Mouse (Mus musculus) limb, embryonic 11.5 days (tissue): ENCODE data around the gene Ppp4c. TPM values are rescaled to one million over a fixed set of nuclear protein-coding genes. Genes with fewer than 3 reads are reported as not detected.

Experiments used
- polyA plus RNA-seq: library from polyadenylated mRNA; unstranded; fragments of >200 nt; fragmentation: Nextera tagmentation; extraction: Ambion mirVana; gene quantifications from 2 replicates; pipeline ENCODE4 v1.2.1, GENCODE M21; 2014

Ppp4c gene
- polyA plus RNA-seq, 1 experiment from 2014 or later = 426 TPM

Other genes starting within 250 kb of the Ppp4c start
- gene Eif3c, start 226.1 kb downstream of the Ppp4c start, polyA plus RNA-seq = 195 and 204 TPM in 2 replicates
- 0.34 and 0.61 TPM in 2 replicates for gene Apobr, start 207.6 kb downstream of the Ppp4c start, polyA plus RNA-seq
- 27.9 and 33.6 TPM in 2 replicates for gene Cln3, start 206.7 kb downstream of the Ppp4c start, polyA plus RNA-seq
- not detected in 2 replicates for gene Il27, start 197.6 kb downstream of the Ppp4c start, polyA plus RNA-seq
- gene Nupr1, start 161.6 kb downstream of the Ppp4c start, polyA plus RNA-seq = 0.31 and 1.3 TPM in 2 replicates
- gene Sgf29, start 143.2 kb downstream of the Ppp4c start, polyA plus RNA-seq = 61.9 and 65.6 TPM in 2 replicates
- gene Sult1a1, start 116.1 kb downstream of the Ppp4c start, polyA plus RNA-seq = 0.23 and 0.47 TPM in 2 replicates
- gene Bola2, start 97.1 kb downstream of the Ppp4c start, polyA plus RNA-seq = 152 and 160 TPM in 2 replicates
- 8.8 and 9.3 TPM in 2 replicates for gene Slx1b, start 96.7 kb downstream of the Ppp4c start, polyA plus RNA-seq
- 35.9 and 37.7 TPM in 2 replicates for gene Coro1a, start 84.7 kb downstream of the Ppp4c start, polyA plus RNA-seq
- 35.4 and 37.4 TPM in 2 replicates for gene Mapk3, start 32.9 kb downstream of the Ppp4c start, polyA plus RNA-seq
- 1.7 and 2.4 TPM in 2 replicates for gene Gdpd3, start 26.2 kb downstream of the Ppp4c start, polyA plus RNA-seq
- 97.8 and 112 TPM in 2 replicates for gene Ypel3, start 15.5 kb downstream of the Ppp4c start, polyA plus RNA-seq
- 0.45 and 0.67 TPM in 2 replicates for gene Tbx6, start 11.0 kb downstream of the Ppp4c start, polyA plus RNA-seq
- gene Fam57b, start 5.2 kb upstream of the Ppp4c start, polyA plus RNA-seq = not detected in 2 replicates
- not detected in 2 replicates for gene 4930451I11Rik, start 39.1 kb upstream of the Ppp4c start, polyA plus RNA-seq
- gene Doc2a, start 54.9 kb upstream of the Ppp4c start, polyA plus RNA-seq = 0.85 and 1.5 TPM in 2 replicates
- gene Hirip3, start 69.5 kb upstream of the Ppp4c start, polyA plus RNA-seq = 25.9 and 29.4 TPM in 2 replicates
- gene Ino80e, start 69.9 kb upstream of the Ppp4c start, polyA plus RNA-seq = 117 and 118 TPM in 2 replicates
- 30.4 and 31.6 TPM in 2 replicates for gene Taok2, start 92.2 kb upstream of the Ppp4c start, polyA plus RNA-seq
- 14.1 and 16.5 TPM in 2 replicates for gene Tmem219, start 130.4 kb upstream of the Ppp4c start, polyA plus RNA-seq
- gene Kctd13, start 136.4 kb upstream of the Ppp4c start, polyA plus RNA-seq = 16.7 and 17.5 TPM in 2 replicates
- 0.32 TPM in 1 of 2 replicates, not detected in the other for gene Asphd1, start 157.1 kb upstream of the Ppp4c start, polyA plus RNA-seq
- gene Sez6l2, start 158.1 kb upstream of the Ppp4c start, polyA plus RNA-seq = 0.16 and 0.26 TPM in 2 replicates
- 63.7 and 68.7 TPM in 2 replicates for gene Cdipt, start 183.4 kb upstream of the Ppp4c start, polyA plus RNA-seq
- 1.2 and 1.5 TPM in 2 replicates for gene Cdiptos, start 183.6 kb upstream of the Ppp4c start, polyA plus RNA-seq
- 2.3 and 3.0 TPM in 2 replicates for gene Mvp, start 222.1 kb upstream of the Ppp4c start, polyA plus RNA-seq
- gene Pagr1b, start 224.0 kb upstream of the Ppp4c start, polyA plus RNA-seq = not detected in 2 replicates
- gene Pagr1a, start 224.9 kb upstream of the Ppp4c start, polyA plus RNA-seq = 59.5 and 88.7 TPM in 2 replicates
- 26.2 and 66.8 TPM in 2 replicates for gene Gm42742, start 228.6 kb upstream of the Ppp4c start, polyA plus RNA-seq
- gene Prrt2, start 228.7 kb upstream of the Ppp4c start, polyA plus RNA-seq = 7.7 and 9.2 TPM in 2 replicates
- 84.8 TPM in 2 replicates for gene Maz, start 234.5 kb upstream of the Ppp4c start, polyA plus RNA-seq
- 196 and 199 TPM in 2 replicates for gene Kif22, start 250.0 kb upstream of the Ppp4c start, polyA plus RNA-seq